Mouse (Mus musculus): ENCODE measurements at regions not wholly inside any gene's neighbourhood (a gene's known extent, or its start where the extent isn't known, plus 50 kb on each side); places are given as distances from the start of the nearest gene placed in this dataset.
"Not testable (repeated sequence)": the region's sequence is repeated elsewhere in the genome, so short reads cannot be mapped to it uniquely, and the experiment has no call there.

- peak; percentile 38 to 53 for DNase-seq
- intact Hi-C loops (cut with DNase I) = no loop called here
These were observed 155.1 kb upstream of the Chst7 start for GRCm38 (mm10) chrX:19903962-19904930.

DNA sequence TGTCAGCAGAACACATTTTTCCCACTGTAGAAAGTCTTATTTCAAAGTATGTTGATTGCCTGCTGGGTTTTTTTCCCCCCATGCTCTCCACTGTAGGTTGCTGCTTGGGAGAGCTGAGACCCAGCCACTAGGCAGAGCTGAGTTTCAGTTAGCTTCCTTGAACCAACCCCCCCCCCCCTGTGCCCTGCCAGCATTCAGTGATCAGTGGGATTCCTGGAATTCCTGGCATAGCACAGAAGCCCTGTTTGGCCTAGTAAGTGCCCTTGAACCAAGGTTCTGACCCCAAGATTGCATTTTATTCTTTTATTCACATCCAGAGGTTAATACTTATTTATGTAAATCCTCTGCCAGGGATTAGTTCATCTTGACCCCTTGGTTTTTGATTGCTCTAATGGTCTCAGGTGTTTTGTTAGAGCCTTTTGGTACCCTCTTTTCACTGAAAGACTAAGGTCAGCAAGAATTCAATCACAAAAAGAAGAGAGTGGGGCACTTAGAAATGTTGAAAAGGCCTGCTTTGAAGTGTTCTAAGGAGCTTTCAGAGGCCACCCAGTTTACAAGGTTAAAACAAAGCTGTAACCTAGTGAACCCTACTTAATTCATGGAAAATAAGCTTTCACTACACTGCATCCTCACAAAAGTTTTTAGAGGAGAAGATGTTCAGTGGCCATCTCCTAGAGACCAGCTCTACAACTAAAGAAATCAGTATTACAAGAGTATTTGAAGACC, 152.6 kb upstream of the Chst7 start:
- DNase-seq = no peak
- intact Hi-C loops (cut with DNase I) = no loop called here

DNA sequence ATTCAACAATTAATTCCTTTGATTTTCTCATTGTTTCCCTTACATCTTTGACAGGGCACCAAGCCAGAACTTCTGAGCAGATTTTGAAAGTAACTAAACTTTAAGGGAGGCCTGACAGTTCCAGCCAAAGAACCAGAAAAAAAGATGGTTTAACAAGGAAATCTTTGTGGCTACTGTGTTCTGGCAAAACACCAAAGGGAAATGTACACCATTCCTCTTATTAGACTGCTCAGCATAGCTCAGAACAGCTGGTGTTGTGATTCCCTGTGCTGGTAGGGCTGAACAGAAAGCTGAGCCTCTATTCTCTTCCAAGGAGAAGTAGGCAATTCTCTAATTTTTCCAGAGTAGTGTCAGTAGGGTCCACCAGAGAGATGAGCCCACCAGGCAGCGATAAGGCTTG, 142.4 kb upstream of the Chst7 start:
- intact Hi-C loops (cut with DNase I) = no loop called here
- no peak for DNase-seq

GRCm38 (mm10) chrX:19929376-19929775, 130.0 kb upstream of the Chst7 start:
- intact Hi-C loops (cut with DNase I); DNase-seq: not testable (repeated sequence)

GRCm38 (mm10) chrX:19929866-19930265, 129.5 kb upstream of the Chst7 start:
- no peak for DNase-seq
- intact Hi-C loops (cut with DNase I) = no loop called here

GRCm38 (mm10) chrX:19943305-19943704, 116.1 kb upstream of the Chst7 start:
- intact Hi-C loops (cut with DNase I) = no loop called here
- no peak for DNase-seq

Data from heart, postnatal 10 days (tissue).